Mouse (Mus musculus) testis, postnatal 14 days (tissue): ENCODE measurements around the gene AC161166.1.
A peak's percentile ranks its signal among the peaks of the same experiment; 100 is the strongest.

Source experiments
- DNase-seq: peaks from one replicate; pipeline ENCODE4 v3.0.0; 2021; ENCODE audit warnings: low spot score

Gene AC161166.1

GRCm38 (mm10) chr7:24512355-24512754 lies at the start of gene AC161166.1:
Gene AC161166.1, minus strand, starts transcription at chr7:24512455.
- DNase-seq = no peak

- no peak for DNase-seq
Measured at GRCm38 (mm10) chr7:24561450-24561849, 49.2 kb upstream of the AC161166.1 start.

GRCm38 (mm10) chr7:24555786-24556185 lies 43.5 kb upstream of the AC161166.1 start:
- no peak for DNase-seq

- DNase-seq = no peak
Measured at GRCm38 (mm10) chr7:24551985-24552759, 39.9 kb upstream of the AC161166.1 start.

GRCm38 (mm10) chr7:24547534-24548036 lies 35.3 kb upstream of the AC161166.1 start:
- no peak for DNase-seq

- peak; percentile 98 for DNase-seq
Measured at GRCm38 (mm10) chr7:24546634-24547389, 34.6 kb upstream of the AC161166.1 start.

- no peak for DNase-seq
Measured at GRCm38 (mm10) chr7:24546068-24546614, 33.9 kb upstream of the AC161166.1 start, which contains the start of the genes Pinlyp and Xrcc1. Gene Pinlyp, minus strand, starts transcription at chr7:24546118. Gene Xrcc1, plus strand, starts transcription at chr7:24546289.

- no peak for DNase-seq
Measured at GRCm38 (mm10) chr7:24544506-24544905, 32.3 kb upstream of the AC161166.1 start.

- DNase-seq = no peak
Measured at GRCm38 (mm10) chr7:24539686-24540085, 27.4 kb upstream of the AC161166.1 start.

- no peak for DNase-seq
Measured at GRCm38 (mm10) chr7:24538701-24539100, 26.4 kb upstream of the AC161166.1 start.

- DNase-seq = no peak
Measured at GRCm38 (mm10) chr7:24538154-24538553, 25.9 kb upstream of the AC161166.1 start.

GRCm38 (mm10) chr7:24537591-24537990 lies 25.3 kb upstream of the AC161166.1 start:
- DNase-seq = no peak

- no peak for DNase-seq
Measured at GRCm38 (mm10) chr7:24537081-24537480, 24.8 kb upstream of the AC161166.1 start.

- no peak for DNase-seq
Measured at GRCm38 (mm10) chr7:24534301-24534700, 22.0 kb upstream of the AC161166.1 start.

- no peak for DNase-seq
Measured at GRCm38 (mm10) chr7:24533806-24534205, 21.6 kb upstream of the AC161166.1 start.

GRCm38 (mm10) chr7:24533031-24533571 lies 20.8 kb upstream of the AC161166.1 start:
- DNase-seq = no peak

GRCm38 (mm10) chr7:24531211-24531971 lies 19.1 kb upstream of the AC161166.1 start:
- DNase-seq = peak; percentile 57

- DNase-seq = peak; percentile 95
Measured at GRCm38 (mm10) chr7:24530062-24530931, 18.0 kb upstream of the AC161166.1 start, which contains the start of gene Irgq. Gene Irgq, plus strand, starts transcription at chr7:24530689.

- DNase-seq = no peak
Measured at GRCm38 (mm10) chr7:24529580-24529979, 17.3 kb upstream of the AC161166.1 start.

- no peak for DNase-seq
Measured at GRCm38 (mm10) chr7:24528861-24529260, 16.6 kb upstream of the AC161166.1 start.
